Mouse (Mus musculus): ENCODE results near the gene Lysmd1.

Lysmd1 gene

GRCm38 (mm10) chr3:95133680-95134101, at the start of gene Lysmd1, which contains the start of gene Scnm1:
TSS of gene Lysmd1 (plus strand) at chr3:95134088.
TSS of gene Scnm1 (minus strand) at chr3:95134011.
- ChIA-PET POLR2A (interaction anchor here in 1 of 4 experiments (1.4 kb wide), 1 partner anchor 118 kb away, joined by 3 read pairs; the partner anchor contains the start of gene Zfp687), CTCF (interaction anchor here in 2 of 4 experiments (1.1 to 1.7 kb wide), 2 partner anchors 9 kb away, joined by 3 to 7 read pairs; partner anchors contain the start of genes Tmod4 (in 1 of the 2) and Tnfaip8l2 (in 1 of the 2))

GRCm38 (mm10) chr3:95088071-95088470, 45.8 kb upstream of the Lysmd1 start:
- POLR2A ChIA-PET: interaction anchor here in 2 of 4 experiments (1.0 to 3.1 kb wide), 9 partner anchors 10 to 72 kb away, joined by 3 to 17 read pairs (median 5); partner anchors contain the start of gene Zfp687 (in 1 of the 2)
- CTCF ChIA-PET: interaction anchor here in 1 of 4 experiments (0.8 kb wide), 1 partner anchor 34 kb away, joined by 3 read pairs; no protein-coding TSS in a partner anchor

GRCm38 (mm10) chr3:95100854-95101253, 33.0 kb upstream of the Lysmd1 start:
- POLR2A ChIA-PET: interaction anchor here in 2 of 4 experiments (0.5 to 2.7 kb wide), 14 partner anchors 9 to 574 kb away, joined by 3 to 9 read pairs (median 4); partner anchors contain the start of genes Vps72 (in 2 of the 2) and Sema6c (in 1 of the 2)
- CTCF ChIA-PET: no interaction called here

- CTCF ChIA-PET: no interaction called here
- POLR2A ChIA-PET: interaction anchor here in 2 of 4 experiments (1.0 to 4.1 kb wide), 8 partner anchors 8 to 89 kb away, joined by 3 to 31 read pairs (median 15); partner anchors contain the start of gene Zfp687 (in 1 of the 2)
These were observed 28.8 kb upstream of the Lysmd1 start for GRCm38 (mm10) chr3:95105121-95105520.

DNA sequence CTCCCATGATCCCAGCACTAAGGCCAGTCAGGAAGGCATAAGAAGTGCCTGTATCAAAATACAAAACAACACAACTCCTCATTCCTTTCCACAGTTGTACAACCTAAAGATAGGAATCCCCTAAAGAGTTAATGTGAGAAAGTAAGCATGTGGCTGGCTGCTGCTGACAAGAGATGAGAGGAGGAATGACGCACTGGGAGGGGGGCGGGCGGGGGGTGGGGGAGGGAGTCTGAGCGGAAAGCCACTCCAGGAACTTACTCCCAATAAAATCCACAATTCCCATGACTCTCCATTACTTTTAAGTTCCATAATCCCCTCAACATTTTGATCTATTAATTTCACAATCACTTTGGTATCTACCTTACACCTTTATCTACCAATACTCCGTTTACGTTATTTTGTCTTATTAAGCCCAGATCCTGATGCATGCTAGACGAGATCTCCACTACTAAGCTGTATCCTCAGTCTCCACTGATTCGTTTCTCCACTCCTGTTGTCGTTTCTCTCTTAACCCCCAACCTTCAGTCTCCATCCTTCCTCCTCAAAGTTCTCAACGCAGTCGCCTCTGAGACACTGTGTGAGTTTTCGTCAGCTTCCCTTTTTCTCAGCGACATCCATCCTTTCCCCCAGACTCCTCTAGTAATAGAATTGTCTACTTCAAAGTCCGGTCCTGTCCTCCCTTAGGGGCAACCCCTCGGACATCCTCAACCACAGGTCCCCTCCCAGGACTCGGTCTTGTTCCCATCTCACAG, 28.1 kb upstream of the Lysmd1 start:
- POLR2A ChIA-PET: interaction anchor here (0.7 to 4.1 kb wide), 39 partner anchors 9 to 172 kb away, joined by 3 to 31 read pairs (median 4); partner anchors contain the start of genes Zfp687 (in 2 of the 4), Mllt11 (in 1 of the 4) and Psmd4 (in 1 of the 4)

DNA sequence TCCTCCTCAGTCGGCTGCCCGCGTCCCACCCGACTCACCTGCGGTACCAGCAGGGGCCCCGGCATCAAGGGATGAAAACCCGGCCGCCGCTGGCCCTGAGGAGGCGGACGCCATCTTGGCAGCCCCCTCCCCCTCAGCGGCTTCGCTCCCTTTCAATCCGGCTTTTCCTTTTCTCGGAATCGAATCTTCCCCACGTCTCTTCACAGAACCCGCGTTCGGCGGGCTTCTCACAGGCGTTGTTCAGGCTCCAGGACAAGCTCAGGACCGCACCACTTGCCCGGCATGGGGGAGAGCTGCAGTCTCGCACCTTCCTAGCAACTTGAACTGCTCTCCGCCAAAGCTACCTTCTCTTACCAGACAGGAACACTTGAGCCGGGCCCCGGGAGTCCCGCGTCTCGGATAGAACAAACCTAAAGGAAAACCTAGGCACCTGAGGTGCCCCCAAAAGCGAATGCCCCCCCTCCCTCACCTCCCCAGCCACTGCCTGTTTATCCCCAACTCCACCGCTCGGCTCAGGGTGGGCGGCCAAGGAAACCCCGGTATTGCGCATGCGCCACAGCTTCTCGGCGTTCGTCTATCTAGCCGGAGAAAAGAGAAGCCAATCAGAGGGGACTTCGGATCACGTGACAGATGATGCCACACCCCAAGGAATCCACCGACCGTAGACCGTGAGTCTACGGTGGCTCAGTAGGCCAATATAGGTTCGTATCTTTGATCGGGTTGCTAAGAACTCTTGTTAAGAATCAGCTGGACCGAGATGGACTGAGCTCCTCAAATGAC, 27.4 kb upstream of the Lysmd1 start, which contains the start of gene Pip5k1a:
Pip5k1a (minus strand) TSS at position 593 of the 780 bp plus-strand sequence.
- CTCF ChIA-PET: interaction anchor here in 3 of 4 experiments (0.5 to 2.0 kb wide), 4 partner anchors 9 to 173 kb away, joined by 3 to 9 read pairs (median 4); no protein-coding TSS in a partner anchor

More for the DNA sequence above, 28.1 kb upstream of the Lysmd1 start:
- CTCF ChIA-PET: interaction anchor here in 2 of 4 experiments (0.8 to 2.0 kb wide), 2 partner anchors 10 to 52 kb away, joined by 4 read pairs; no protein-coding TSS in a partner anchor

GRCm38 (mm10) chr3:95107308-95107707, 26.6 kb upstream of the Lysmd1 start:
- POLR2A ChIA-PET: interaction anchor here in 3 of 4 experiments (0.7 to 4.1 kb wide), 38 partner anchors 8 to 526 kb away, joined by 3 to 31 read pairs (median 4); partner anchors contain the start of genes Gabpb2 (in 2 of the 3), Zfp687 (in 2 of the 3), Mllt11 (in 1 of the 3) and Prune1 (in 1 of the 3)

More for the DNA sequence above, 27.4 kb upstream of the Lysmd1 start, which contains the start of gene Pip5k1a:
- POLR2A ChIA-PET: interaction anchor here (0.5 to 4.1 kb wide), 56 partner anchors 9 to 1113 kb away, joined by 3 to 31 read pairs (median 4); partner anchors contain the start of genes Gabpb2 (in 2 of the 4), Zfp687 (in 2 of the 4), Bola1 (in 1 of the 4) and Hist2h2ab (in 1 of the 4)

GRCm38 (mm10) chr3:95107898-95108297, 26.0 kb upstream of the Lysmd1 start:
- ChIA-PET POLR2A (interaction anchor here in 2 of 4 experiments (1.5 to 4.1 kb wide), 5 partner anchors 11 to 123 kb away, joined by 3 to 31 read pairs (median 24); partner anchors contain the start of gene Zfp687 (in 1 of the 2)), CTCF (interaction anchor here in 3 of 4 experiments (0.6 to 0.8 kb wide), 3 partner anchors 12 to 47 kb away, joined by 3 to 11 read pairs (median 4); no protein-coding TSS in a partner anchor)

More at GRCm38 (mm10) chr3:95107308-95107707, 26.6 kb upstream of the Lysmd1 start:
- CTCF ChIA-PET: interaction anchor here in 3 of 4 experiments (0.6 to 2.0 kb wide), 4 partner anchors 8 to 48 kb away, joined by 3 to 11 read pairs (median 4); no protein-coding TSS in a partner anchor

DNA sequence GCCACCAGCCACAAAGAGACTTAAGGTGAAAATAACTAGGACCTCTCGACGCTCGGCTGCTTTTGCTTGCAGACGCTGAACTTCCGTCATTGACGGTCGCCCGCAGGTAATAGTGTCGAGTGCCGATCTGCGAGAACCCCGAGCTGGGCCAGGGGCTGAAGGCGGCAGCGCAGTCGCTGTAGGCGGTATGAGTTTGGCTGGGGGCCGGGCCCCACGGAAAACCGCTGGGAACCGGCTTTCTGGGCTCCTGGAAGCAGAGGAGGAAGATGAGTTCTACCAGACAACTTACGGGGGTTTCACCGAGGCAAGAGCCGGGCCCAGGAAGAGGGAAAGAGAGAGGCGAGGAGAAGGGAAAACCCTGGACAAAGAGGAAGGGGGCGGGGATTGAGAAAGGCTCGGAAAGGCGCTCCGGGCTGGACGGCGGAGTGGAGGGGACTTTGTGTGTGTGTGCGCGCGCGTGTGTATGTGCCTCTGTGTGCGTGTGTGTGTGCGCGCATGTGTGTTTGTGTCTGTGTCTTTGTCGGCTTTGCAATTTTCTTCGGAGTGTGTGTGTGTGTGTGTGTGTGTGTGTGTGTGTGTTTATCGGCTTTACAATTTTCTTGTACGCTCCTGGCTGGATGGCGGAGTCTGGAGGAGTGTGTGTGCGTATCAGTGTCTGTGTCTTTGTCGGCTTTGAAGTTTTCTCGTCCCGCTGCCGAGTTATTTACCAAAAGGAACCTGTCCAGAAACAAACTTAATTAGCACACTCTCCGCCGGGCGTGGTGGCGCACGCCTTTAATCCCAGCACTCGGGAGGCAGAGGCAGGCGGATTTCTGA, 22.8 kb upstream of the Lysmd1 start, which contains the start of gene Vps72:
Vps72 (plus strand) TSS at position 112 of the 816 bp plus-strand sequence.
- ChIA-PET CTCF (interaction anchor here in 3 of 4 experiments (0.5 to 1.2 kb wide), 8 partner anchors 21 to 323 kb away, joined by 3 to 7 read pairs (median 4); partner anchors contain the start of gene Arnt (in 1 of the 3)), POLR2A (interaction anchor here (0.5 to 3.7 kb wide), 48 partner anchors 8 to 323 kb away, joined by 3 to 16 read pairs (median 4); partner anchors contain the start of genes Gabpb2 (in 2 of the 4), Tmod4 (in 2 of the 4), Zfp687 (in 2 of the 4) and Arnt (in 1 of the 4))

DNA sequence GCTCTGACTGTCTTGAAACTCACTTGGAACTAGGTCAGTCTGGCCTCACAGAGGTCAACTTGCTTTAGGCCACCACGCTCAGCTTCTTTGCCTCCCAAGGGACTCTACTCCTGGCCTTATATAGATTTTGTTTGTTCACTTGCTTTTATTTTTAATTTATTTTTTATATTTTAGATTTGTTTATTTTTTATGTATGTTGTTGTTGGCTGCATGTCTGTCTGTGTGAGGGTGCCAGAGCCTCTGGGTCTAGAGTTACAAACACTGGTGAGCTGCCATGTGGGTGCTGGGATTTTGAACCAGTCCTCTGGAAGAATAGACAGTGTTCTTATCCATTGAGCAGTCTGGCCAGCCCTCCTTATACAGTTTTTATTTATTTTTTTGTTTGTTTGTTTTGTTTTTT, 21.1 kb upstream of the Lysmd1 start:
- CTCF ChIA-PET: interaction anchor here in 2 of 4 experiments (0.5 to 0.9 kb wide), 2 partner anchors 11 to 43 kb away, joined by 3 read pairs; partner anchors contain the start of gene Tmod4 (in 1 of the 2)
- POLR2A ChIA-PET: interaction anchor here in 2 of 4 experiments (0.7 to 3.7 kb wide), 7 partner anchors 11 to 97 kb away, joined by 3 to 16 read pairs (median 6); partner anchors contain the start of genes Sema6c (in 1 of the 2) and Tmod4 (in 1 of the 2)

GRCm38 (mm10) chr3:95117751-95118150, 16.1 kb upstream of the Lysmd1 start:
- CTCF ChIA-PET: interaction anchor here in 2 of 4 experiments (0.7 to 1.4 kb wide), 4 partner anchors 15 to 687 kb away, joined by 3 to 4 read pairs (median 3); no protein-coding TSS in a partner anchor
- POLR2A ChIA-PET: interaction anchor here in 2 of 4 experiments (0.8 to 5.6 kb wide), 8 partner anchors 10 to 101 kb away, joined by 3 to 26 read pairs (median 5); partner anchors contain the start of gene Pip5k1a (in 2 of the 2)

DNA sequence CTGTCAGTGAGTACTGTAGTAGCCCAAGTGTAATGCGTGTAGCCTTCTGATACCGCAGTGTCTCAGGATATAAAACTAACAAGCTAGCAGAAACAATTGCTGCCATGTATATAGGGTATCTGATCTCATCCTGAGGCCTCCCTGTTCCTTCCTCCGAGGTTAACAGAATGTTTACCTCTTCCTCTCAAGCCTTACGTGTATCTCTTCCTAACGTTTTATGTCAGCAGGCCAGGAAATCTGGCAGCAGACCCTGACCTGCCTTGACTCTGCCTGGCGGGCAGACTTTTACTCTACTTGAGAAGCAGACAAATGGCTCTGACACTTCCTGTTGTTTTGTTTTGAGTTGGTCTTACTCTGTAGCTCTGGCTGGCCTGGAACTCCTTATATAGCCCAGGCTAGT, 12.3 kb upstream of the Lysmd1 start:
- ChIA-PET CTCF (interaction anchor here in 1 of 4 experiments (1.2 kb wide), 1 partner anchor 11 kb away, joined by 3 read pairs; no protein-coding TSS in a partner anchor), POLR2A (interaction anchor here in 3 of 4 experiments (0.6 to 1.5 kb wide), 6 partner anchors 10 to 97 kb away, joined by 3 to 4 read pairs (median 4); partner anchors contain the start of genes Vps72 (in 2 of the 3), Gabpb2 (in 1 of the 3) and Pip5k1a (in 1 of the 3))

DNA sequence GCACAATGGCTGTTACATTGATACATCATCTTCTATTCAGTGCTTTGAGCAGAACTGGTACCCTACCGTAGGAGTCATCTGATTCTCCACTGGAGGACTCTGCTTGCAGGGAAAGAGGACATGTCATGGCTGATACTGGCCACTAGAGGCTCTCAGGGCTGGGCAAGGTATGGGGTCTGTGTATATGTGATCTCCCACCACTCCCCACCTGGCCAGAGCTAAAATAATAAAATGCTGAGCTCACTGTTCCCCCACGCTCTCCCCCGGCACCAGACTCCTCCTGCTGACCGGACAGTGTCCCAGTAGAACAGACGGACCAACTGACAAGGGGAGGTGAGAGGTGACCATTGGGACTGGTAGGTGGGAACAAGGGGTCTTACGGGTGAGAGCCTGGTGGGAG, 9.6 kb upstream of the Lysmd1 start, which contains the start of gene Tmod4:
Tmod4 (plus strand) TSS at position 231 of the 400 bp plus-strand sequence.
- CTCF ChIA-PET: interaction anchor here in 3 of 4 experiments (0.6 to 2.7 kb wide), 12 partner anchors 9 to 111 kb away, joined by 3 to 9 read pairs (median 4); partner anchors contain the start of genes Sema6c (in 1 of the 3) and Tnfaip8l2 (in 1 of the 3)
- POLR2A ChIA-PET: interaction anchor here in 3 of 4 experiments (0.7 to 2.6 kb wide), 15 partner anchors 9 to 150 kb away, joined by 3 to 16 read pairs (median 4); partner anchors contain the start of genes Vps72 (in 3 of the 3), Pi4kb (in 1 of the 3), Pip5k1a (in 1 of the 3) and Zfp687 (in 1 of the 3)

DNA sequence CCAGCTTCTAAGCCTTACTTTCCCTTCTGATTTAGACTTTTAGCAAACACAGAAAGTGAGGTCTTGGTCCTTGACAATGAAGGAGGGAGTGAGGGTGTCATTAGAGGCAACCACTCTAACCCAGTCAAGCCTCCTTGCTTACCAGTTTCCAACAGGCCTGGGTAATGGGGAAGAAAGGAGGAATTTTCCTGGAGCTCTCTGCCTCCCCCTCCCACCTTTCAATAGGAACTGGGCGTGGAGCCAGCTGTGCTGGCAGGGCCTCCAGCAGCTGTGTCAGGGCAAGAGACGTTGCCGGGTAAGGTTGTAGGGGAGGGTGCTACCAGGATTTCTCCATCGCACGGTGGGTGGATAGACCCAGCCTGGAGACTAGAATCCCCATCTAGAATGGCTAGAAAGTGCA, 8.9 kb upstream of the Lysmd1 start:
- ChIA-PET POLR2A (interaction anchor here in 3 of 4 experiments (1.0 to 2.6 kb wide), 14 partner anchors 9 to 150 kb away, joined by 3 to 16 read pairs (median 5); partner anchors contain the start of genes Vps72 (in 3 of the 3), Pi4kb (in 1 of the 3) and Zfp687 (in 1 of the 3)), CTCF (interaction anchor here in 1 of 4 experiments (0.8 to 2.7 kb wide), 7 partner anchors 15 to 71 kb away, joined by 3 to 9 read pairs (median 4); partner anchors contain the start of genes Sema6c and Tnfaip8l2)

GRCm38 (mm10) chr3:95129226-95129651, 4.6 kb upstream of the Lysmd1 start:
- ChIA-PET POLR2A (interaction anchor here in 3 of 4 experiments (0.5 to 3.8 kb wide), 13 partner anchors 8 to 98 kb away, joined by 3 to 18 read pairs (median 4); partner anchors contain the start of gene Vps72 (in 1 of the 3)), CTCF (interaction anchor here (0.6 to 1.3 kb wide), 4 partner anchors 10 to 103 kb away, joined by 3 to 5 read pairs (median 3); partner anchors contain the start of gene Mllt11 (in 1 of the 4))
